Mouse (Mus musculus) CD8-positive naive resting alpha-beta T cell, adult 57 days (primary cell): Measurements from ENCODE around the gene Clca3a2. TPM values are rescaled to one million over a fixed set of nuclear protein-coding genes. Genes with fewer than 3 reads are reported as not detected.

Experiments used
- total RNA-seq: library from RNA; stranded (reverse); gene quantifications from one replicate; pipeline ENCODE4 v1.2.4, GENCODE M21; 2023

Gene Clca3a2
- total RNA-seq: not detected

DNA sequence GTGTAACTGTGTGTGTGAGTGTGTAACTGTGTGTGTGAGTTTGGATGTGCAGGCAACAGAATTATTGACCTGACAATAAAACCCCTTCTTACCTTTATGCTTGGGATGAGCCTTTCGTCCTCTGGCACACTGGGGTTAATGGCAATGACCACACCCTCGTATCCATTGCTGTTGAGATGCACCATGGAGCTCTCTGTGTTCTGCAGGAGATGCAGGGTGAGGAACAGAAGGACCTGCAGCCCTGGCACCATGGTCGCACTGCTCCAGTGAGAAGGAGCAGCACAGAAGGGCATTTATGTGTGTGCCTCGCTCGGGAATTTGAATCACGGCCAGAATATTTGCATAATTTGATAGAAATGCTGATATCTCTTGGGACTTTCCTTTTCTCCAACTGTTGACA is at the start of gene Clca3a2:
TSS of gene Clca3a2 (minus strand) at position 276 of the 400 bp plus-strand sequence.

GRCm38 (mm10) chr3:144849014-144849556 is 29.8 kb upstream of the Clca3a2 start, which contains the start of gene Clca3b:
Clca3b (minus strand) TSS chr3:144849357.

DNA sequence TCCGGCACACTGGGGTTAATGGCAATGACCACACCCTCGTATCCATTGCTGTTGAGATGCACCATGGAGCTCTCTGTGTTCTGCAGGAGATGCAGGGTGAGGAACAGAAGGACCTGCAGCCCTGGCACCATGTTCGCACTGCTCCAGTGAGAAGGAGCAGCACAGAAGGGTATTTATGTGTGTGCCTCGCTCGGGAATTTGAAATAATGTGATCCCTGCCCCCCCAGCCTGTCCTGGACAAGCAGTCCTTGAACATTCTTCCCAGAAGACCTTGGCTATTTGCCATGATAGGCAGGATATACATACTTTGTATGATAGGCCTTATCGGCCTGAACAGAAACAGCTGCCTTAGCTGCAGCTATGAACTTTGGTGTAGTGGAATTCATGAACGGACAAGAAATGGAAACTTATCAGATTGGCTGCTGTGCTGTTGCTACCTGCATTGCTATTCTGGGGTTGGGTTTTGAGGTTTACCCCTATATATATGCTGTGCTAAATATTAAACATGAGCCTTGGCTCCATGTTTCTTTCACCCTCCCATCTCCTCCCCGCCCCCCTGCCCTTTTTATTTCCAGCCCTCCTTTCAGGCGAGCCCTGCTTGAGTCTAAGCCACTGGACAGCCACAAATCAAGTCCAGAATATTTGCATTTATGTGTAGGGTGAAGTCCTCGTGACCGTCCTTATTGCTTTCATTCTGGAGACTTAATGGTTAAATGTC is 58.5 kb downstream of the Clca3a2 start, which contains the start of gene Clca3a1:
TSS of gene Clca3a1 (minus strand) at position 386 of the 718 bp plus-strand sequence.

Other genes with a start within 250 kb of the Clca3a2 start
- gene Hs2st1, start 249.3 kb downstream of the Clca3a2 start, total RNA-seq: 17.0 TPM
- 126 TPM for gene Selenof, start 249.2 kb downstream of the Clca3a2 start, total RNA-seq
- 90.1 TPM for gene Sh3glb1, start 99.2 kb downstream of the Clca3a2 start, total RNA-seq
- not detected for gene Clca3a1, start 58.5 kb downstream of the Clca3a2 start, total RNA-seq
- gene Clca3b, start 29.9 kb upstream of the Clca3a2 start, total RNA-seq: not detected
- not detected for gene Clca4b, start 113.0 kb upstream of the Clca3a2 start, total RNA-seq
- not detected for gene Clca4a, start 155.6 kb upstream of the Clca3a2 start, total RNA-seq
- gene Clca1, start 213.3 kb upstream of the Clca3a2 start, total RNA-seq: not detected